Mouse (Mus musculus): ENCODE measurements around the gene Taf3.

- TF ChIP-seq CTCF (IDR thresholded peaks at IDR 0.05; ENCODE audit: low read depth, low read length) (peak; percentile 87), POLR2A (IDR thresholded peaks at IDR 0.05; ENCODE audit: extremely low read depth, insufficient read depth, low read length) (no peak)
These were observed 168.9 kb downstream of the Taf3 start for GRCm38 (mm10) chr2:9879493-9879892.

All from liver, adult 2 months (tissue).